In genomic region chr3:22076936-22077656, GRCm38 (mm10) we compare ENCODE assay signal across 1 mouse cellular context.
TF ChIP-seq lines count a peak whose summit lies in the region.

No protein-coding gene starts in this region.

TF ChIP-seq in CH12.LX, 34 proteins besides CTCF, POLR2A, EP300 and RAD21 (continued from another document):
- no peak for TF ChIP-seq JUND (conservative IDR thresholded peaks at IDR 0.05; ENCODE audit: low read depth, low read length)
TF ChIP-seq in CH12.LX: peak in this region for 16.
